11 mouse cellular contexts compared by ENCODE assay signal in genomic region chr3:103739329-103739728, GRCm38 (mm10). TPM values are rescaled to one million over a fixed set of nuclear protein-coding genes. Genes with fewer than 3 reads are reported as not detected.
DNase-seq lines count a peak whose midpoint lies in the region; ATAC-seq and TF ChIP-seq lines count a peak whose summit lies in the region.
"Had no signal": no experiment of that assay in that cellular context is flagged by ENCODE, and none has a peak within 500 bp of the region (broad histone marks: within the 10 kb centered on the region; RNA-seq: fewer than 3 reads in every experiment).

Gm10964 (plus strand) TSS chr3:103739366.

- peaks cover 11% of the 10 kb centered on the region for H3K4me1 ChIP-seq in heart, adult 2 months (ENCODE audit: control insufficient read depth, insufficient read depth, low read length)
- H3K4me1 ChIP-seq in CH12.LX (ENCODE audit: control insufficient read depth in 1 of 2, insufficient read depth in 2 of 2), result peaks cover 37 to 82% of the 10 kb centered on the region in 2 experiments
- peaks cover 44% of the 10 kb centered on the region for H3K4me1 ChIP-seq in heart, embryonic 16.5 days (ENCODE audit: control insufficient read depth, insufficient read depth, low read length)
- H3K4me1 ChIP-seq in liver, embryonic 14.5 days (replicated peaks; ENCODE audit: control insufficient read depth in 2 of 2, insufficient read depth in 2 of 2, low read length in 1 of 2), result no peaks in the 10 kb centered on the region; a peak in 2 of 4 replicates

- H3K36me3 ChIP-seq in heart, adult 2 months (ENCODE audit: control insufficient read depth, insufficient read depth, low read length), result no peaks in the 10 kb centered on the region
- peaks cover 14 to 34% of the 10 kb centered on the region in 2 experiments for H3K36me3 ChIP-seq in CH12.LX (replicated peaks in 1 of 2; ENCODE audit: control insufficient read depth in 1 of 2, insufficient read depth in 1 of 2, low read length in 1 of 2)
- H3K36me3 ChIP-seq in heart, embryonic 16.5 days (ENCODE audit: control insufficient read depth, insufficient read depth), result peaks cover 18% of the 10 kb centered on the region
- peaks cover 32% of the 10 kb centered on the region for H3K36me3 ChIP-seq in liver, embryonic 14.5 days (replicated peaks; ENCODE audit: control insufficient read depth, insufficient read depth, low read depth)

- TF ChIP-seq POLR2A in heart, adult 2 months (IDR thresholded peaks at IDR 0.05; ENCODE audit: insufficient read depth, low read depth, low read length), result no peak
- TF ChIP-seq POLR2A in CH12.LX (IDR thresholded peaks at IDR 0.05; ENCODE audit: low read depth, low read length), result no peak

- peak within 1 kb of the TSS; percentile 47 for H3K4me3 ChIP-seq in heart, adult 2 months
- peak within 1 kb of the TSS; percentile 55 to 62 (median 61) for H3K4me3 ChIP-seq in CH12.LX (replicated peaks in 1 of 3; ENCODE audit: low read depth in 2 of 3, low read length in 2 of 3, poor library complexity in 1 of 3)
- peak within 1 kb of the TSS; percentile 43 for H3K4me3 ChIP-seq in heart, embryonic 16.5 days (ENCODE audit: low read length)
- peak within 1 kb of the TSS; percentile 18 to 25 for H3K4me3 ChIP-seq in liver, embryonic 14.5 days (ENCODE audit: insufficient read depth in 1 of 2, low read depth in 2 of 2, low read length in 2 of 2)

- H3K27ac ChIP-seq in heart, adult 2 months, result peak within 1 kb of the TSS; percentile 47
- peak within 1 kb of the TSS; percentile 78 for H3K27ac ChIP-seq in CH12.LX (ENCODE audit: insufficient read depth, low read depth)
- H3K27ac ChIP-seq in heart, embryonic 16.5 days (ENCODE audit: low read length), result peak within 1 kb of the TSS; percentile 88
- H3K27ac ChIP-seq in liver, embryonic 14.5 days, result no peak within 1 kb of the TSS

- dilution Hi-C loops in CH12.LX (cut with MboI; ENCODE audit: extremely low pct_ligation_motif_present, extremely low pct_unique_long_range_greater_than_20kb, low sequenced_read_pairs), result no loop called here

- peak in 1 of 2 experiments; percentile 5 for DNase-seq in heart, adult 2 months
- DNase-seq in heart, postnatal 14 days, result no peak
- DNase-seq in CH12.LX (ENCODE audit: extremely low read depth), result peak; percentile 53
- DNase-seq in liver, embryonic 14.5 days (ENCODE audit: low read depth in 3 of 3, low spot score in 3 of 3), result no peak
- DNase-seq in ovary, postnatal 14 days (ENCODE audit: low spot score), result no peak
- DNase-seq in gastrocnemius, postnatal 36 days, result no peak
- DNase-seq in cerebellum, postnatal 36 days, result no peak
- DNase-seq: adrenal gland, adult 8-10 months; B cell, adult 2 months had no signal

- peak within 1 kb of the TSS; percentile 74 for H3K4me2 ChIP-seq in CH12.LX (ENCODE audit: insufficient read depth, low read depth, poor library complexity, severe bottlenecking)
- peak within 1 kb of the TSS; percentile 74 for H3K4me2 ChIP-seq in heart, embryonic 16.5 days (ENCODE audit: low read depth, low read length)
- H3K4me2 ChIP-seq in liver, embryonic 14.5 days (ENCODE audit: low read depth), result peak within 1 kb of the TSS; percentile 54

- H3K27me3 ChIP-seq in heart, adult 2 months (ENCODE audit: control insufficient read depth, insufficient read depth, low read length), result no peaks in the 10 kb centered on the region
- no peaks in the 10 kb centered on the region for H3K27me3 ChIP-seq in CH12.LX (replicated peaks)
- H3K27me3 ChIP-seq in heart, embryonic 16.5 days (ENCODE audit: control insufficient read depth, insufficient read depth, low read length), result no peaks in the 10 kb centered on the region
- H3K27me3 ChIP-seq in liver, embryonic 14.5 days (ENCODE audit: control insufficient read depth, insufficient read depth, low read length), result no peaks in the 10 kb centered on the region

- H3K79me2 ChIP-seq in heart, adult 2 months (replicated peaks; ENCODE audit: control insufficient read depth, insufficient read depth, low read length), result no peaks in the 10 kb centered on the region
- peaks cover 6% of the 10 kb centered on the region; the same call in 1 of the 2 replicates for H3K79me2 ChIP-seq in CH12.LX (replicated peaks; ENCODE audit: control insufficient read depth, extremely low read depth, insufficient read depth, poor library complexity, severe bottlenecking)

- WGBS in heart, adult 2 months, result 66% methylated on average over 1 of the region's 1 CpGs
- WGBS in heart, embryonic 16.5 days, result 73% methylated on average over 1 of the region's 1 CpGs
- 96% methylated on average over 1 of the region's 1 CpGs for WGBS in liver, embryonic 14.5 days (ENCODE audit: insufficient replicate concordance)

- 0 out of 2 replicates have a peak within 1 kb of the TSS, but pooled peaks have one; percentile 58 for H3K9ac ChIP-seq in heart, adult 2 months (ENCODE audit: low read depth, low read length)
- peak within 1 kb of the TSS; percentile 56; the same call in 1 of the 2 replicates for H3K9ac ChIP-seq in CH12.LX (ENCODE audit: insufficient read depth, low read depth)
- peak within 1 kb of the TSS; percentile 57 for H3K9ac ChIP-seq in heart, embryonic 16.5 days (ENCODE audit: low read length)
- no peak within 1 kb of the TSS for H3K9ac ChIP-seq in liver, embryonic 14.5 days (replicated peaks)

- no peak for TF ChIP-seq CTCF in heart, adult 2 months (IDR thresholded peaks at IDR 0.05)
- no peak for TF ChIP-seq CTCF in CH12.LX (conservative IDR thresholded peaks at IDR 0.05 in 1 of 2, IDR thresholded peaks at IDR 0.05 in 1 of 2; ENCODE audit: low read depth in 2 of 2, low read length in 2 of 2)
- no peak for TF ChIP-seq CTCF in liver, embryonic 14.5 days (IDR thresholded peaks at IDR 0.05; ENCODE audit: low read depth)

- ATAC-seq in heart, embryonic 16.5 days (replicated peaks; ENCODE audit: extremely low read depth, insufficient read depth, low FRiP score), result no peak
- no peak for ATAC-seq in liver, embryonic 14.5 days (ENCODE audit: insufficient read depth)

- no peak for TF ChIP-seq EP300 in heart, adult 2 months (IDR thresholded peaks at IDR 0.05; ENCODE audit: insufficient read depth, low read depth, low read length)
- TF ChIP-seq EP300 in CH12.LX (IDR thresholded peaks at IDR 0.05; ENCODE audit: low read length), result peak; percentile 90
- no peak for TF ChIP-seq EP300 in liver, embryonic 14.5 days (IDR thresholded peaks at IDR 0.05; ENCODE audit: low read depth)

- intact Hi-C loops in heart, adult 2 months (cut with DNase I), result loop anchor here (2.0 to 5.0 kb wide), 2 partner anchors 69 to 307 kb away; partner anchors contain the start of genes Ap4b1, Dclre1b and Gm43064
- intact Hi-C loops in heart, postnatal 14 days (cut with DNase I), result loop anchor here (2.0 to 5.0 kb wide), 3 partner anchors 51 to 311 kb away; partner anchors contain the start of gene Hipk1
- intact Hi-C loops in gastrocnemius, postnatal 36 days (cut with DNase I), result loop anchor here (2.0 to 5.0 kb wide), 2 partner anchors 307 to 347 kb away; no protein-coding TSS in a partner anchor

- no peak for TF ChIP-seq RAD21 in CH12.LX (IDR thresholded peaks at IDR 0.05; ENCODE audit: low read depth, low read length)

- in situ Hi-C loops in CH12.LX (cut with MboI; ENCODE audit: low pct_ligation_motif_present, low pct_unique_long_range_greater_than_20kb, low sequenced_read_pairs), result loop anchor here (5.0 to 10.0 kb wide), 2 partner anchors 47 to 305 kb away; no protein-coding TSS in a partner anchor

- no peaks in the 10 kb centered on the region for H3K9me3 ChIP-seq in CH12.LX (replicated peaks; ENCODE audit: low read length)
- H3K9me3 ChIP-seq in heart, embryonic 16.5 days (replicated peaks; ENCODE audit: control insufficient read depth, low read length), result no peaks in the 10 kb centered on the region
- no peaks in the 10 kb centered on the region for H3K9me3 ChIP-seq in liver, embryonic 14.5 days (ENCODE audit: control insufficient read depth, low read length)

TF ChIP-seq in CH12.LX, 34 proteins besides CTCF, POLR2A, EP300 and RAD21 (continues in another document):
- no peak for TF ChIP-seq HCFC1 (IDR thresholded peaks at IDR 0.05; ENCODE audit: low read depth, low read length)
- TF ChIP-seq ZMIZ1 (IDR thresholded peaks at IDR 0.05; ENCODE audit: low read depth, low read length), result no peak
- TF ChIP-seq JUN (IDR thresholded peaks at IDR 0.05; ENCODE audit: insufficient read depth, low read depth, low read length), result peak; percentile 66; the same call in 1 of the 2 replicates
- TF ChIP-seq E2F4 (IDR thresholded peaks at IDR 0.05; ENCODE audit: insufficient replicate concordance, low read depth, low read length), result no peak
- no peak; the same call in 1 of the 2 replicates for TF ChIP-seq MYC (IDR thresholded peaks at IDR 0.05; ENCODE audit: low read depth, low read length)
- no peak for TF ChIP-seq POLR2AphosphoS2 (IDR thresholded peaks at IDR 0.05; ENCODE audit: low read depth, low read length)
- no peak for TF ChIP-seq GABPA (IDR thresholded peaks at IDR 0.05; ENCODE audit: insufficient replicate concordance, low read depth, low read length)
- TF ChIP-seq TCF12 (IDR thresholded peaks at IDR 0.05; ENCODE audit: low read depth, low read length), result peak; percentile 84
- TF ChIP-seq NELFE (IDR thresholded peaks at IDR 0.05; ENCODE audit: low read depth, low read length), result no peak
- TF ChIP-seq RCOR1 (conservative IDR thresholded peaks at IDR 0.05; ENCODE audit: low read depth, low read length), result no peak
- TF ChIP-seq CHD1 (IDR thresholded peaks at IDR 0.05; ENCODE audit: low read depth, low read length), result no peak
- TF ChIP-seq JUND (conservative IDR thresholded peaks at IDR 0.05; ENCODE audit: low read depth, low read length), result peak; percentile 65
- TF ChIP-seq SIN3A (IDR thresholded peaks at IDR 0.05; ENCODE audit: low read length), result no peak
- no peak for TF ChIP-seq ELF1 (IDR thresholded peaks at IDR 0.05; ENCODE audit: low read depth, low read length)
- TF ChIP-seq USF2 (conservative IDR thresholded peaks at IDR 0.05; ENCODE audit: low read depth, low read length), result 0 out of 2 replicates have a peak, but pooled peaks have one; percentile 10
- TF ChIP-seq USF1 (IDR thresholded peaks at IDR 0.05; ENCODE audit: low read depth, low read length), result no peak
- no peak for TF ChIP-seq TBP (conservative IDR thresholded peaks at IDR 0.05; ENCODE audit: low read depth, low read length)
- no peak for TF ChIP-seq NRF1 (IDR thresholded peaks at IDR 0.05; ENCODE audit: low read depth, low read length)
- no peak for TF ChIP-seq PAX5 (IDR thresholded peaks at IDR 0.05; ENCODE audit: low read length)

RNA-seq across cellular contexts. Expression of gene Gm10964, which starts in this region (rescaled TPM):
- not detected for total RNA-seq in heart, adult 2 months (2021)
- polyA plus RNA-seq in heart, adult 2 months (2012; rRNA removed), result not detected in 2 replicates
- not detected for total RNA-seq in heart, postnatal 14 days (2021)
- total RNA-seq in CH12.LX (2012; rRNA removed) (not detected in 2 replicates), CH12.LX (2014; rRNA removed) (not detected in 2 replicates)
- not detected in 2 replicates for polyA plus RNA-seq in CH12.LX (2012; ENCODE audit: insufficient read length, low read depth)
- polyA plus RNA-seq in heart, embryonic 16.5 days (2015; fragmentation: Nextera tagmentation; extraction: Ambion mirVana), result not detected in 2 replicates
- polyA plus RNA-seq in liver, embryonic 14.5 days (2012; rRNA removed), result not detected in 2 replicates
- not detected in 2 replicates for polyA plus RNA-seq in liver, embryonic 14.5 days (2014; fragmentation: Nextera tagmentation; extraction: Ambion mirVana)
- total RNA-seq in gastrocnemius, postnatal 36 days (2021), result not detected
- total RNA-seq: adrenal gland, adult 8-10 months; gastrocnemius, postnatal 4 days had no signal

Comparison
In these comparisons a context has a peak if more than half of its experiments do, and no peak if none do; other contexts are left out.
1. Peak in DNase-seq, H3K4me3 ChIP-seq, H3K27ac ChIP-seq, H3K9ac ChIP-seq and H3K4me2 ChIP-seq in CH12.LX; RNA of the gene not detected or under 1 TPM.